Mouse (Mus musculus): ENCODE results near the gene Cfap20.
"Not testable (repeated sequence)": the region's sequence is repeated elsewhere in the genome, so short reads cannot be mapped to it uniquely, and the experiment has no call there.

Cfap20 gene

DNA sequence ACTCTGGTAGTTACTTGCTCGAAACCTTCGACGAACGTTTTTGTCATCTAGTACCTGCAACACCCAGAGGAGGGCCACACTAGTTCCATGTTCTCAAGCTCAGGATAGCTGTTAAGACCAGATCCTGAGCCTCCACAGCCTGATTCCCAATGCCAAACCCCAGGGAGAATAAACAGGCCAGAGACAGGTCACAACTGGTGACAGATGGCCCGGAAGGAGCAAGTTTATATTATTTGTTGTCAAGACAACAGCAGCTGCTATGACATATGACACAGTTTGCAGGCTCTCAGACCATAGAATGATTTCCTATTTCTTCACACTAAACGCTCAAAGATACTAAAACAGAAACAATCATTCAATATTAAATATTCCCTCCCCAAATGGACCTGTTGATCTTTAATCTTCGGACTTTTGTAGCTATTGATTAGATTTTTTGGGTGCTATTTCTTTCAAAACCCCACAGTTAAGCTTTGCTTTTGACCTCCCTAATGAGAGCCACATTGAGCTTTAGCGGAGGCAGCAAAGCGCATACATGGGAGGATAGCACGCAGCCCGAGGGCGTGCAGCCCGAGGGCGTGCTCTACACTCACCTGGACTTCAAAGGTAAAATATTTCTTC lies 12.4 kb downstream of the Cfap20 start:
- in situ Hi-C loops (cut with MboI, MseI): no loop called here

DNA sequence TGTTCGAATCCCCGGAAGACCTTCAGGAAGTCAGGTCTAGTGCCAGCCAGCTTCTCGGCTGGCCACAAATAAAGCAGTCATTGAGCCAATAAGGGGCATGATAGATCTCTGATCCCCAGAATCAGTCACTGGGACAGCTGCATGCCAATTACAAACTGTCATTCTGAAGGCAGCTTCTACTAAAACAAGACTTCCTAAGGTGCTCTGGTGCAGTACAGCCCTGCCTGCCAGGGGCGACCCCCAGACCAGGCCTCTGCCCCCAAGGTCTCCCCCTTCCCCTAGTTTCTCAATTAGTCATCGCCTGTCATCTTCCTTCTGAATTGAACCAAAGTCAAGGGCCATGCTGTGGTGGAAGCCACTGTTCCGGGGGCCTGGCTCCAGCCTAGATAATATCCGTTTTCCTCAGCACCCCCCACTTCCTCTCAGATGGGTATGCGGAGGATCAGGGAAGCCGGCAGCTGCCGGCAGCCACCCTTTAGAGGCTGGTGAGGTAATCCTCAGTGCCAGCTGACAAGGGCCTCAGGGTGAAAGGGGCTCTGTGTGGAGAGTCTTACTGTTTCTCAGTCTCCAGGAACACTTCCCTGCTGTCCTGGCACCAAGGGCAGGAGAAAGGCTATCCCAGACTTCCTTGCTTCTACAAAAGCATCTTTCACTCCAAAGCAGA lies 23.2 kb downstream of the Cfap20 start:
- in situ Hi-C loops (cut with MboI, MseI): no loop called here

DNA sequence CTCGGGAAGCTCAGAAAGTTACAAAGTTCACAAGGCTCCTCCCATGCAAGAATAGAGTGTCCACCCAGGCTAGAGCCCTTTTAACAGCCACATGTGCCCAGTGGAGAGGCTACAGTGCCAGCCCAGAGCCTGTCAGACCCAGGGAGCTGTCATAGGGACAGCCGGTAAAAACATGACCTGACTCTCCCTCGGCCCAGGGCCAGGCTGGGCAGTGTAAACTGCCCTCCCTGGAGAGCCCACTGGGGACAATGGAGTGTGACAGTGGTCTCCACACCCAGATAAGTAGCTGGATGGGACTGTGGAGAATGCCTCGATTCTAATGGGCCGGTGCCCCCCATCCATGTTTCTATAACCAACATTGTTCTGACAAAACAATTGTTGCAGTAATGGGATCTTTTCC lies 25.2 kb downstream of the Cfap20 start:
- in situ Hi-C loops (cut with MboI, MseI): no loop called here

DNA sequence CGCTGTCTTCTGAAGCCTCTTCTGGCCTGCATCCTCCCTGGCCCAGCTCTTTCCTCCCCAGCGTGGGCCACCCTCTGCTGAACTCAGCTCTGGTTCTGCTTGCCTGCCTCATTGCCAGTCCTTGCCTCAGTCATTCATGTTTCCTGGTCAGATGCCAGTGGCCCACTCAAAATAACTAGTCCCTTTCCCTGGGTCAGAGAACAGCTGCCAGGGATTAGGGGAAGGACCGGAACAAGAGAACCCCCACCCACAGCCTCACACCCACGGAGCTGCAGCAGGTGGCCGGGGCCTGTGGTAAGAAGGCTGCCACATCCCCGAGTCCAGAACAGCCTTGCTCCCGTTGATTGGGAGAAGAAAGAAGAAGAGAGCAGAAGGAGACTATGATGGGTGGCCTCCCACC lies 33.6 kb downstream of the Cfap20 start:
- in situ Hi-C loops (cut with MboI, MseI): no loop called here

DNA sequence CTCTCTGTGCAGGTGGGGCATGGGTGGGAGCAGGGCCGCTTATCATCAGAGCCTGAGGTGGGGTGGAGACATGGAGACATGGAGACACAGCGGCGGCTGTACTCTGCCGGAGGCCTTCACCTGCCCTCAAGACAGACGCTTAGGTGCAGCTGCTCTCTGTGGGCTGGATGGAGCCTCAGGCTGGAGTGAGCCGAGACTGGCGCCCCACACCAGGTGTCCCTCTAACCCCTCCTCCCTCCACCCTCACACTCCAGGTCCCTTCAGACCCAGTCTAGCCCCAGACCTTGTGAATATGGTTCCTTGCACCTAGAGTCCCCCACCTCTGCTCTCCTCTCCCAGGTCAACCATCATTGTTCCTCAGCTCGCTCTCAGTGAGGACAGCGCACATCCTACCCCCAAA lies 35.5 kb downstream of the Cfap20 start:
- in situ Hi-C loops (cut with MboI, MseI): no loop called here

DNA sequence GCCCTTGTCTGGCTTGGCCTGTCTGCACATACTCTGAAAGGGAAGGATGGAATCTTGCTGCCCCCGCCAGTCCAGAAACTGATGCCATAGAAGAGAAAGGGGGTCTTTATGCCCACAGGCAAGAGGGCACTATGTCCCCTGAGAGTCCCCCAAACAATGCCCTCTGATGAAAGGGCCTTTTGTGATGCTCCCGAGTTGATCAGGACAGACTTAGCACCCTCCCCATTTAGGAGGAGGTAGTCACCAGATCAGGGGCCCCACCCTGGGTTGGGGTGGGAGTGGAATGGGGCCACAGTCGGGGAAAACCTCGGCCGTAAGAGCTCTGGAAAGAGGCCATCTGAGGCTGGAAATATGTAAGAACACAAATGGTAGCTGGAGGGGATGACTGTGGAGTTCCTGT lies 37.5 kb downstream of the Cfap20 start:
- in situ Hi-C loops (cut with MboI, MseI): no loop called here

DNA sequence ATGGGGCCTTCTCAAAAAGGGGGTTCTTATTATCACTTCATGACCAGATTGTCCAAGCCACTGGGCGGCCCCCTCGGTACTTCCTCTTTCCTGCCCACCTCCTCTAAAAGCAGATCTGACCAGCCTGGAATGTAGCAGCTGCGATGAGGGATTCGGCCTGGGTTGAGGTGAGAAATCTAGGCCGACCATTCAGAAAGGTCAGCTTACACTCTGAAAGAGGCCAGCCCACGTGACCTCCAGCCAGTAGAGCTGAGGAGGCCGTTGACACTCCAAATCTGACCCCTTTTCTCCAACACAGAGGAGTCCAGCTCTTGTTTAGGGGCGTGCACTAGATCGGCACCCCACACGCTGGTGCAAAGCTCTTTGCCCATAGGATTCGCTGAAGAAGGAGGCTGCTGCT lies 37.9 kb downstream of the Cfap20 start:
- in situ Hi-C loops (cut with MboI, MseI): no loop called here

DNA sequence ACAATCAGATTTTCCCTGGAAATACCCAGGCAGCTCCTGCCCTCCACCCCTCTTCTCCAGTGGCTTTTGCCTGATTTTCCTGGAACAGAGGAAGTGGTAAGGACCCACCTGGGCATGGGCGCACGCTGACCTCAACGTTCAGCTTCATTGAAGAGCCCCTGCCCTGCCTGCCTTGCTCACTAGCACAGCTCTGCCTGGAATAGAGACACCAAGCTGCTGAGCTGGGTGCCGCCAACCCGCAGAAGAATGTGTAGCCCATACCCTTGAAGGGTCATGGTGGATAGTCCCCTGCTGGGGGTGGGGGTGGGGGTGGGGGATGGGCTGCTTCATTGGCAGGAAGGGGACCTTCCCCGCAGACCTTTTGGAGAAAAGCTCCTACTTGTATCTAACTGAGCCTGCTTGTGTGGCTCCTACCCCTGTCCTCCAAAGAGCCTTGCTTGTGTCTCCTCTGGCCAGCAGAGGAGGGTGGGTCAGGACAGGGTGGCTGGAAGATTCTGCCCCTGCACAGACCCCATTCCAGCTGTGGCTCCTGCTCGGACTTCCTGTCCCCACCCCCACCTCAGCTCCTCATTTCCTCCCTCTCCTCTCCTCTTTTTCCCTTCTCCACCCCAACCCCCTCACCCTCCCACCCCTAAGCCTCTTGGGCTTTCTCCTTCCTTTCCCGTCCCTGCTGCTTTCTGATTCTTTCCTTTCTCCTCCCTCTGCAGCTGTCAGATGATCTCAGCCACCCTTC lies 39.3 kb downstream of the Cfap20 start:
- in situ Hi-C loops (cut with MboI, MseI): no loop called here

DNA sequence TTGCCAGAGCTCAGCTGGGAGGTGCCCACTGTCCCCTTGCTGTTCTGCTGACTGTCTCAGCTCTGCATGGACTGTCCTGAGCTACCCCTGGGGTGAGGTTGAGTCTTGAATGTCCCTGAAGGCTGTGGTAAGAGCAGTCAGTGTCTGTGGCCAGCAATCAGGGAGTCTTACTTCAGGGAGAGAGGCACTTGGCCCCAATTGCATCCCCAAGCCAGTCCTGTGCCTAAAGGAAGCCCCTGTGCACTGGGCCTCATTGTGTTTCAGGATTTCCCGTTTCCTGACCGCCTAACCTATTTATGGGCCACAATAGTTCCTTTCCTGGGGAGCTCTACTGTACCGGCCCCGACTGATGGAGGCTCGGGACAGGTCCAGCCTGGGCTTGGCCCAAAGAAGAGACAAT lies 42.1 kb downstream of the Cfap20 start:
- in situ Hi-C loops (cut with MboI, MseI): no loop called here

DNA sequence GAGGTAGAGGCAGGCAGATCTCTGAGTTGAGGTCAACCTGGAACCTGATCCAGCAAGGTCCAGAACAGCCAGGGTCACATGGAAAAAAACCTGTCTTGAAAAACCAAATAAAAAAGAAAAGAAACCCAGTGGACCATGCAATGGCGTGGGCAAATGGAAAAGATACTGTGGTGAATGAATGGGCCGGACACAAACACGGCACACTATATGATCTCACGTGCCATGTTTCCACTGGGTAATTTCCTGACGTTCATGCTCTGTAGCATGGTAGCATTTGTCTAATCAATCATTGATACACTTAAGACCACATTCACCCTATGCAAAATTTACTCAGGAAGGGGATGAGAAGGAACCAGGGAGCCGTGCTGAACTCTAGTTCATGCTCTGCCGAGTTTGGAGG lies 43.6 kb downstream of the Cfap20 start:
- in situ Hi-C loops (cut with MboI, MseI): no loop called here

DNA sequence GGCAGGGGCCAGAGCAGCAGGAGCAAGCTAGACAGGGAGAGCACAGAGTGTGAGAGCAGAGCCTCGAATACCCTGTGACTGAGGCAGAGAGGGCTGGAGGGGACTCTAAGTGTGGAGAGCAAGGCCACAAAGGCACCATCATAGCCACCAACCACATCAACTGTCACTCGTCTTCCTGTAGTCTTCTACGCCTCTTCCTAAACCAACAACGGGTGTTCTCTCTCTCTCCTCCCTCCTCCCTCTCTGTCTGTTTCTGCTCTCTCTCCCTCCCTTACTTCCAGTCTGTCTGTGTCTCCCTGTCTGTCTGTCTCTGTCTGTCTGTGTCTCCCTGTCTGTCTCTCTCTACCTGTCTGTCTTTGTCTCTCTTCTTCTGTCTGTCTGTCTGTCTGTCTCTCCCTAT lies 44.4 kb downstream of the Cfap20 start:
- in situ Hi-C loops (cut with MboI, MseI): no loop called here

DNA sequence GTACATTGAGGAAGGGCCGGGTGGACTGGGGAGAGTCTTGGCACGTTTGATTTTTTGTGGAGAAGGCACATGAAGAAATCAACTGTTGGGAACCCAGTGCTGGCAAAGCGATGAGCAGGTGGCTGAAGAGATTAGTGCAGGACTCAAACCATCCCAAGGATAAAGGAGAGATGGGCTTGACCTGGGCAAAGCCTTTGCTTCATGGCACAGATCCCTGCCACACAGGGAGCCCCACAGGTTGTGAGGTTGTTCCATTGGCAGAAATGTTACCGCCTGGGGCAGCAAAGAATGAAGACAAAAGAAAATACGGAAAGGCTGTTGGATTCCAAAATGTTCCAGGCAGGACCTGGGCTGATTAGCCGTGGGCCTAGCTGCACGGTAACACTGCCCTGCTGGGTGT lies 46.7 kb downstream of the Cfap20 start:
- in situ Hi-C loops (cut with MboI, MseI): no loop called here

DNA sequence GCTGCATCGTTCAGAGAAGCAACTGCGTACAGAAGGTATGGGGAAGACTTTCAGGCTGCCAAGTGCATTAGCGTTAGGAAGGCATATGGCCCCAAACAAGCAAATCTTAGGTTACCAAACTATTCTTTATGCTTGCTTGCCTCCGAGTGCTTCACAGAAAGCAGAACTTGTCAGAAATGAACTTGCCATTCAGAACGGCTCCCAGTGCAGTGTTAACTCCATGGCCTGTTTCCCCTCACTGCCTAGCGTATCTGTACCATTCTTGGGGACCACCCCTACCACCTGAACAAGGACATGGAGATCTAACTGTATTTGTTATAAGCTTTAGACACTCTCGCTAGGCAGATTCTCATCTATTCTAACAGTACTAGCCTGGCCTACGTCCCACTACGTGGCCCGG lies 47.4 kb downstream of the Cfap20 start:
- in situ Hi-C loops (cut with MboI, MseI): no loop called here

DNA sequence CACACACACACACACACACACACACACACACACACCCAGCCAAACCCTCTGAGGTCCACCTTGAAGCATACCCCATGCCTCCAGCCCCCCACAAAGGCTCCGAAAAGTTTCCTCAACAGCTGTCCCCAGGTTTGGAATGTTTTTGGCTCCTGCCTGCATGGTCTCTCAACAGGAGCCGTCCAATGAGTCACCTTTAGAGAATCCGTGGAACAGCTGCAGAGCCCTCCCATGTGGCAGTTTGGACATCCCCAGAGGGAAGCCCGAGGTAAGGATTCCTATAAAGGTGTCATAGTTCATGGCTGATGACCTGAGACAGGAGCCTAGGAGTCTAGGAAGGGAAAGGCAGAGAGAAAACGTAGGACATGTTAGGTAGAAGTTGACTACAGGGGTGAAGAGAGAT lies 48.6 kb downstream of the Cfap20 start:
- in situ Hi-C loops (cut with MboI, MseI): no loop called here

DNA sequence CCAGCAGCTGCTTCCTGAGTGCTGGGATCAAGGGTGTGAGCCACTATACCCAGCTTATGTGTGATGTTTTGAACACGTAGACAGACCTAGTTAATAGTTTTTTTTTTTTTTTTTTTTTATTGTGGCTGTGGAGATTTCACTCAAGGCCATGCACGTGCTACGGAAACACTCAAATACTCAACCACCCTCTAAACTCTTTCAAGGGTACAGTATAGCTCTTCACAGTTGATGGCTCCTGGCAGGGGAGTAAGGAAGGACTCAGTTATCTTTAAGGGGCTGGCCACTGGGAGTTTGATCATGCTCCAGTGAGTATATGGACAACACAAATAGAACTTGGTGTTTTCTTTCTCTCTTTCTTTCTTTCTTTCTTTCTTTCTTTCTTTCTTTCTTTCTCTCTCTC lies 50.2 kb downstream of the Cfap20 start:
- in situ Hi-C loops (cut with MboI, MseI): no loop called here

DNA sequence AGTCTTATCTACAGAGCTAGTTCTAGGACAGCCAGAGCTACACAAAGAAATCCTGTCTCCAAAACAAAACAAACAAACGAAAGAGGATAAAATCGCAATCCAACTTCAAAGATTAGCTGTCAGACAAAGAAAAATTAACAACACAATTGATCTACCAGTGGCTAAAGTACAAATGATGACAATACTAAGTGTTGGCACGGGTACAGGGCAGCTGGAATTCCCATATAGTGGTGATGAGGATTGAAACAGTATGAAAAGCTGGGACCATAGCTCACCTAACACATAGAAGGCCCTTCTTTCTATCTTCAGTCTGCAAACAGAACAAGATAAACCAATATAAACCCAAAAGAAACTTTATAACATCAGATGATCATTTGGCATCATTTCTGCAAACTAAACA lies 53.1 kb downstream of the Cfap20 start:
- in situ Hi-C loops (cut with MboI, MseI): no loop called here

DNA sequence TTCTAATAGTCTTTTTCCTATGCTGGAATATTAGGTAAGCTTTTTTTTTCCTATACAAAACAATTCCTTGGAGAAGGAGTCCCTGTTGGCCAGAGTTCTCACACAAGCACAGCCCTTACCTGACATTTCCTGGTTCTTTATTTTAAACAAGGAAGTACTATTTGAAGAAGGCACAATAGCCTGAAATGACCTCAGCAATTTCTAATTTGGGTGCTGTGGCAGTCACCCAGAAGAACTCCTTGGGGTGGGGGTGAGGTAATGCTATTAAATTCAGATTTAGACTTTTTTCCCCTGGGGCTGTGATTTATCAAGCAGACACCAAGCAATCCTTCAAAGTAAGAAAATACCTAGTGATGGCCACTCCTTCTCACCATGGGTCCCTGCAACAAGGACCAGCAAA lies 53.7 kb downstream of the Cfap20 start:
- in situ Hi-C loops (cut with MboI, MseI): no loop called here

DNA sequence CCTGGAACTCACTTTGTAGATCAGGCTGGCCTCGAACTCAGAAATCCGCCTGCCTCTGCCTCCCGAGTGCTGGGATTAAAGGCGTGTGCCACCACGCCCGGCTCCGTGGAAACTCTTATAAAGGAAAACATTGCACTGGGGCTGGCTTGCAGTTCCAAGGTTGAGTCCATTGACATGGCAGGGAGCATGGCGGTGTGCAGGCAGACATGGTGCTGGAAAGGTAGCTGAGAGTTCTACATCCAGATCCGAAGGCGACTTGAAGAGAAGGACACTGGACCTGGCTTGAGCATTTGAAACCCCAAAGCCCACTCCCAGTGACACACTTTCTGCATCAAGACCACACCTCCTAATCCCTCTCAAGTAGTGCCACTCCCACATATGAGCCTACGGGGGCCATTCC lies 55.7 kb downstream of the Cfap20 start:
- in situ Hi-C loops (cut with MboI, MseI): not testable (repeated sequence)

DNA sequence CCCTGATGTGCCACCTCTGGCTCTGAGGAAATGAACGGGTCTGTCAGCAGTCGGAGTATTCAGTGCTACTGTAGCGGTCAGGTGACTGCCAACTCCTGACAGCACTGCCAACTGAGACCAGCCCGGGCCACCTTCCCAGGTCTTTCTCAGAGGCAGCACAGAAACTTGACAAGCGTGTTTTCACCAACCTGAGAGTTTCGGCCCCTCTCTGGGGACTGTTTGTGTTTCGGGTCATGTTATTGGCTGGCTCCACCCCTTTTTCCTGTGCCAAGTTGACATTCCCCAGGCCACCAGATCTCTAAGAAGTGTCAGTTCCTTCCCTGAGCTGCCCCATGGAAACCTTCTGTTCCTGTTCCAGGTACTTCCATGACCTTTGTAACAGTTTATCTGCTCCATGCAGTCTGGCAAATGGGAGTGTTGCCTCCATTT lies 56.8 kb downstream of the Cfap20 start:
- in situ Hi-C loops (cut with MboI, MseI): no loop called here

DNA sequence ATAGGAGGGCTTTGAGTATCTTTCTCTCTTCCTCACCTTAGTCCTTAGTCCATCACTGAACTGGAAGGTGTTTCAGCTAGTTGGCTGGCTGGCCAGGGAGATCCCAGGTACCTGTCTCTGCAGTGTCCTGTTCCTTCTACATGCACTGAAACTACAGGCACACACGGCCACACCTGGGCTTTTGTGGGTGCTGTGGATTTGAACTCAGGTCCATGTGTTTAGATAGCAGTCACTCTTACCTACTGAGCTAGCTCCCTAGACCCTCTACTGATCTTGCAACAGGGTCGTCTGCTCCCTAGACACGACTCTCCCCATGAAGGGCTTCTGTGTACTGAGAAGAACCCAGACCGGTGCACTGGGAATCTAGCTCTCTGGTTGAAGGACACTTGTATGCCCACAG lies 57.6 kb downstream of the Cfap20 start:
- in situ Hi-C loops (cut with MboI, MseI): no loop called here

DNA sequence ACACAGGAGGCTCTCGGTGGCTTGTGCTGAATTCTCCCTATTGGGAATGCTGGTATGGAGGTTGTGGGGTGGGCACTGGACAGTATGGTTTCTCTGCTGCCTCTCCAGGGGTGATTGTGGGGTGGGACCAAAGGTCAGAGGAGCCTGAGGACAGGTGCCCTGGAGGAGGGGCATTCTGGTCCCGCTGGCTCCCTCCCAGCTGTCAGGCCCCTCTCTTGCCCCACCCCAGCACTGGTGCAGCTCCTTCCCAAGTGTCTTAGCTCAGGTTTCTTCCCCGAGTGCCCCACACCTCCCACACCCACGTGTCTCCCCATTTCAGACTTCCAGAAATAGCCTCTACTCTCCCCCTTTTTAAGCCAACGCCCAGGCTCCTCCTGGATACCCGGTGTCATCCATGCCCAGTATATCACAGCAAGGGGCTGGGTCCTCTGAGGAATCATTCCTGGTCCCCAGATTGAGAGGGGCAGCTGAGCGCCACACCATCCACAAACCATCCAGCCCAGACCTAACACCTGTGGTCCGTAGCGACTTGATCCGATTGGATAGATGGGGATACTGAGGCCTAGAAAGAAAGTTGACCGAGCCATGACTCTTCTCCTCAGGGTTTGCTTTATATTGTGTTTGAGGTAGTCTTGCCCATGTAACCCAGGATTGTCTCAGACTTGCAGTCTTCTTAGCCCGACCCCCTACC lies 58.2 kb downstream of the Cfap20 start:
- in situ Hi-C loops (cut with MboI, MseI): no loop called here

DNA sequence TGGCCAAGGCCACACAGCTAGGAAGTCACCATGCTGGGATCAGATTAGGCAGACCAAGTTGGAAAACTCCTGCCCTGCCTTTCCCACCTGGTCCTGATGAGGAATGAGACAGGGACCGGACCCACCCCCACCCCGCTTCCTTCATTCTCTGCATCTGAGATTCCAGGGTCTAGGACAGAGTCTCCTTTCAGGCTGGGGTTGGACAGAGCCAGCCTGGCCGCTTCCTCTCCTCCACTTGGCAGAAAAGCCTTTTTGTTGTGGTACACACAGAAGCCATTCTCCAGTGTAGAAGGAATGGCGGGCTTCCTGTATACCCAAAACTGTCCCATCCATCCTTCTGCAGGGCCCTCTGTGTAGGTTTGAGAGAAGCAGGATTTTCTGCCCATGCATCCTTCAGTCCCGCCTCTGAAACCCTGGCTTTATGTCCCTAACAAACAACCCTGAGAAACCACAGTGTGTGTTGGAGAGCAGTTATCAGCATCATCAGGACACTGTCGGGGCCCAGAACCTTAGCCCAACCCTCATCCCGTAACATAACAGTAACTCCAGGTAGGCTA lies 59.2 kb downstream of the Cfap20 start:
- in situ Hi-C loops (cut with MboI, MseI): no loop called here
